Mouse (Mus musculus) small intestine, adult 2 months (tissue): ENCODE measurements around the gene Secisbp2. TPM values are rescaled to one million over a fixed set of nuclear protein-coding genes. Genes with fewer than 3 reads are reported as not detected.

ENCODE experiments used
- H3K27ac ChIP-seq: fragments of 200-500 bp; 2 replicates; pipeline ENCODE4 v1.5.1; 2012; ENCODE audit warnings: low read depth, low read length, control low read depth, inconsistent platforms; ENCODE audit not compliant: insufficient read depth
- H3K27me3 ChIP-seq: fragments of 200-500 bp; 2 replicates; pipeline ENCODE4 v1.6.1; 2012; ENCODE audit warnings: mild to moderate bottlenecking, moderate library complexity, low read length, inconsistent platforms; ENCODE audit not compliant: control insufficient read depth, insufficient read depth
- H3K36me3 ChIP-seq: fragments of 200-500 bp; 2 replicates; pipeline ENCODE4 v1.6.1; 2012; ENCODE audit warnings: mild to moderate bottlenecking, low read length, control low read depth, inconsistent platforms; ENCODE audit not compliant: control insufficient read depth, insufficient read depth
- H3K4me1 ChIP-seq: fragments of 200-500 bp; 2 replicates; pipeline ENCODE4 v1.6.1; 2012; ENCODE audit warnings: low read length, inconsistent platforms, mixed read lengths; ENCODE audit not compliant: control insufficient read depth, insufficient read depth, insufficient read length
- H3K4me3 ChIP-seq: fragments of 200-500 bp; 2 replicates; pipeline ENCODE4 v1.5.1; 2012; ENCODE audit warnings: low read depth, mild to moderate bottlenecking, control low read depth, inconsistent platforms, low read length, moderate library complexity
- CTCF ChIP-seq: fragments of 200-500 bp; IDR thresholded peaks from 2 replicates; pipeline ENCODE4 v1.5.1; 2012; ENCODE audit warnings: low read depth, mild to moderate bottlenecking, control low read depth, inconsistent platforms, low read length, moderate library complexity, mixed read lengths; ENCODE audit not compliant: insufficient replicate concordance, insufficient read length; ENCODE audit errors: extremely low read depth
- POLR2A ChIP-seq: fragments of 200-500 bp; IDR thresholded peaks from 2 replicates; pipeline ENCODE4 v1.6.1; 2012; ENCODE audit warnings: low read depth, mild to moderate bottlenecking, control low read depth, inconsistent platforms, low read length, moderate library complexity
- WGBS: fragments of 180-500 bp; shearing (Covaris S2); methylation state at CpG from one replicate; pipeline ENCODE4 v1.1.7; 2018; 5-methylcytosine and 5-hydroxymethylcytosine counted together
- polyA plus RNA-seq: library from polyadenylated mRNA; depleted of rRNA; stranded (reverse); fragments of >200 nt; gene quantifications from 2 replicates; pipeline ENCODE4 v1.2.3, GENCODE M21; 2012

The Secisbp2 gene
- polyA plus RNA-seq, 1 experiment: 15.3 TPM

DNA sequence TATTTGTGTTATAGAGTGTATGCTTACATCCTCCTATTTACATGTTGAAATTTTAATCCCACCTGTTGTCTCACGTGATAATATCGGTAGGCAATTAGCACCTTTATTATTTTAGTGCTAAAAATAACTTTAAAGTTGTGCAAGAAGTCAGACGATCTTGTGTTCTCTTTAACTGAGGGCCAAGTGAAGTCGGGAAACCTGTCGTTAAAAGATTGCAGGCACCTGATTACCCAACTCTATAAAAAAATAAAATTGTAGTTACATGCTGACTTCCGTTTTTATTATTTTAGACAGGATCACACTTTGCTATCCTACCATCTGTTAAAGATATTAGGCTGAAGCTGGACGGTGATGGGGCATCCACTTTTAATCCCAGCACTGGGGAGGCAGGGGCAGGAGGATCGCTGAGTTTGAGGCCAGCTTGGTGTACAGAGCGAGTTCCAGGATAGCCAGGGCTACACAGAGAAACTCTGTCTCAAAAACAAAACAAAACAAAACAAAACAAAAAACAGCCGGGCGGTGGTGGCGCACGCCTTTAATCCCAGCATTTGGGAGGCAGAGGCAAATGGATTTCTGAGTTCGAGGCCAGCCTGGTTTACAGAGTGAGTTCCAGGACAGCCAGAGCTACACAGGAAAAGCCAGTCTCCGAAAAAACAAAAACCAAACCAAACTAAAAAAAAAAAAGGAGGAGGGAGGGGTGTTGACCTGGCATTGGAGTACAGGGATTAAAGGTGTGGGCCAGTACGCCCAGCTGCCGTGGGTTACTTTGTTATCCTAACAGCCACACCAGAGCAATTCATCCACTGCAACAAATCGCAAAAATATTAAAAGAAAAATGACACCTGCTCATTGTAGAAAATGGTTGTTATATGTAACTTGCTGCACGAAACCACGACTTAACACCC, 7.3 kb upstream of the Secisbp2 start:
- peak overlapping the region; percentile 58 for H3K27ac ChIP-seq
- 20% methylated on average over 20 of the region's 20 CpGs for WGBS
- no peak for TF ChIP-seq POLR2A
- no peak for TF ChIP-seq CTCF
- H3K36me3 ChIP-seq: no peaks in the 10 kb centered on the region
- H3K4me1 ChIP-seq: no peaks in the 10 kb centered on the region
- H3K4me3 ChIP-seq: peak overlapping the region; percentile 73
- no peaks in the 10 kb centered on the region for H3K27me3 ChIP-seq

- Histone ChIP-seq H3K36me3 (no peaks in the 10 kb centered on the region), H3K4me3 (peak within 1 kb of the TSS; percentile 73), H3K27me3 (no peaks in the 10 kb centered on the region), H3K4me1 (no peaks in the 10 kb centered on the region), H3K27ac (peak within 1 kb of the TSS; percentile 81)
- WGBS: 1% methylated on average over 83 of the region's 83 CpGs
- TF ChIP-seq POLR2A: no peak
- no peak for TF ChIP-seq CTCF
These were observed 6.4 kb upstream of the Secisbp2 start, which contains the start of gene Cks2 for GRCm38 (mm10) chr13:51644829-51645789. Cks2 (plus strand) TSS chr13:51645232.

DNA sequence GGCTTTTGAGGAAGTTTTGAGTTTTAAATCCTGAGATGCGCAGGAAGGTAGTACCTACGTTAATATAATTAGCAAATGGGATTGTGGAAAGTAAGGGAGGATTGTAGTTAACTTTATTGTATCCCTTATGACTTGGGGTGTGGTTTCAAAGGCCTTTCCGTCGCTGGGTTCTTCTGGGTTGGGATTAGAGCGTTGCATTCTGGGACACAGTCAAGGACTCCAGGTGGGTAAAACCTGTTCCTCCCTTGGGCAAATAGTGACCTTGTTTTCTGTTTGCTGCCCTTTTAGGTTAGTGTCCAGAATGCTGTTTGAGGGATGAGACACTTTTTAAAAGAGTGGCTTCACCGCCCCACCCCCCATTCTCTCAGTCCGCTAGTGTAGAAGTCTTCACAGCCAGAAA, 5.6 kb upstream of the Secisbp2 start:
- under 1% methylated on average over 7 of the region's 7 CpGs for WGBS
- Histone ChIP-seq H3K27me3 (no peaks in the 10 kb centered on the region), H3K4me1 (peaks cover under 1% of the 10 kb centered on the region; the same call in 1 of the 2 replicates), H3K36me3 (no peaks in the 10 kb centered on the region), H3K4me3 (peak overlapping the region; percentile 73), H3K27ac (peak overlapping the region; percentile 81)
- no peak for TF ChIP-seq POLR2A
- TF ChIP-seq CTCF: no peak

DNA sequence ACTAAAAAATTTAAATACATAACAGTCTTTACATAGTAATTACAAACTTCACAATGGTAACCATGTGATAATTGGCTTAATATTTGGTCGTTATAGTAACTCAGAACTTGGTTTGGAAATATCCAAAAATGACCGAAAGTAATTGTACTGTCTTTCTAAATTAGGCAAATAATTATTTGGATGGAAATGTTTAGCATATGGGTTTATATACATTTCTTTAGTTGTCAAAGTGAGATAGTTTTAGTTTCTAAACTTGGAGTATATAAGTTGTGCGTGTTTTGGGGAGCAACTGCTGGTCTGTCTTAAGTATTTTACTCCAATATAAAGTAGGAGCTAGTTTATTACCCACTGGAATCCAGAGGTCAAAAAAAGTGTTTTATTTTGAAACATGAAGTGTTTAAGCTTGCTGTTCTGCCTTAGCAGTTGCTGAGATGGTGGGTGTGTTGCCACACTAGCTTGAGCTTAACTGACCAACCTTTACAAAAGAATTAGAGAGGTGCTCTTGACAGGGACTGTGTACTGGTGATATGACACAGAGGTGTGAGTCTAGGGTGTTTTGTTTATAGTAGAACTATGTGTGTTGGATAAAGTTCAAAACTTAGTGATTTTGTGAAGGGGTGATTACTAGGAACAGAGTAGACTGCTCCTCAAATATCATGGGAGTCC, 5.0 kb upstream of the Secisbp2 start:
- no peaks in the 10 kb centered on the region for H3K27me3 ChIP-seq

DNA sequence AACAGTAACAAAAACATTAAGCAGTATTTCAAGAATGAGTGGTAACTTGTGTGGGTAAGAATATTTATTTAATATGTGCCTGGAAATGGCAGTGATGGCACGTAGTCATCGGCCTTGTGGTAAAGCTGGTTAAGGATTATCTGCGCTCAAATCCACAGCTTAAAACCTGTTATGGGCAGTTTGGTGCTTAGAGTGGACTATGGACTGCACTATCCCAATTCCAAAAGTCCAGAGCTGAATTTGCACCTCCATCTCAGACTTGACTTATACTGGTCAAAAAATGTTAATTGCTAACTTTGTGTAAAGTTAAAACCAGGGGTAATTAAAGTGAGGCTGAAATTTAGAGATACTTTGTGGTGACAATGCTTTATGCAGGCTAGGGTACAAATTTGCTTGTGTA, 3.7 kb upstream of the Secisbp2 start:
- no peak for TF ChIP-seq CTCF
- TF ChIP-seq POLR2A: no peak
- Histone ChIP-seq H3K27ac (no peak overlapping the region), H3K36me3 (peaks cover under 1% of the 10 kb centered on the region; the same call in 1 of the 2 replicates), H3K4me3 (no peak overlapping the region), H3K27me3 (no peaks in the 10 kb centered on the region), H3K4me1 (peaks cover 2% of the 10 kb centered on the region; the same call in 1 of the 2 replicates)
- WGBS: 11% methylated on average over 3 of the region's 3 CpGs

More for the DNA sequence above, 5.0 kb upstream of the Secisbp2 start:
- TF ChIP-seq POLR2A: no peak
- TF ChIP-seq CTCF: no peak
- peaks cover 2% of the 10 kb centered on the region; the same call in 1 of the 2 replicates for H3K4me1 ChIP-seq
- no peak overlapping the region for H3K4me3 ChIP-seq
- H3K27ac ChIP-seq: 0 out of 2 replicates have a peak overlapping the region, but pooled peaks have one; percentile 6
- H3K36me3 ChIP-seq: no peaks in the 10 kb centered on the region
- 4% methylated on average over 3 of the region's 3 CpGs for WGBS

DNA sequence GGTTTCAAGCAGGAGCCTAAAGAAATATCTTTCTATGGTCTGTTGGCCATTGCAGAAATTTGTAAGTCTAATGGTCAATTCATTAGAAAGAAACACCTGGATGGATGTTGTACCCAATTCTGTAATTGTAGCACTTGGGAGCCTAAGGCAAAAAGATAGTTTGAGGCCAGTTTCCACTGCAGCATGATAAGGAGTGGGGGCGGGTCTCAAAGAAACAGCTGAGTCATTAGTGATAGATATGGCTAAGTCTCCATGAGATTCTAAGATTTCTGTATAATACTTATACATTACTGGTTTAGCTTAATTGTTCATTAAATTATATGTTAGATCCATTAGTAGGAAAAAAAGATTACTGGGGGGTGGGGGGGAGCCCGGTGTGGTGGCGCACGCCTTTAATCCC, 3.3 kb upstream of the Secisbp2 start:
- no peak overlapping the region for H3K27ac ChIP-seq
- H3K4me3 ChIP-seq: no peak overlapping the region
- H3K4me1 ChIP-seq: peaks cover 2% of the 10 kb centered on the region; the same call in 1 of the 2 replicates
- TF ChIP-seq CTCF: no peak
- TF ChIP-seq POLR2A: no peak
- 61% methylated on average over 4 of the region's 4 CpGs for WGBS
- no peaks in the 10 kb centered on the region for H3K27me3 ChIP-seq
- peaks cover 3% of the 10 kb centered on the region for H3K36me3 ChIP-seq
